Mouse (Mus musculus) layer of hippocampus, adult 11-12 months (tissue): Measurements from ENCODE around the gene Ttll10.

Source experiments
- DNase-seq: peaks from one replicate; pipeline ENCODE4 v3.0.0; 2022; ENCODE audit warnings: low spot score

Gene Ttll10

GRCm38 (mm10) chr4:156059261-156059660, at the start of gene Ttll10:
Gene Ttll10 (minus strand): TSS chr4:156059414.
- no peak for DNase-seq

- DNase-seq, result no peak
Measured at GRCm38 (mm10) chr4:156103342-156103741, 44.1 kb upstream of the Ttll10 start.

GRCm38 (mm10) chr4:156101481-156101903, 42.3 kb upstream of the Ttll10 start:
- no peak for DNase-seq

GRCm38 (mm10) chr4:156100501-156100900, 41.3 kb upstream of the Ttll10 start:
- no peak for DNase-seq

- DNase-seq, result no peak
Measured at GRCm38 (mm10) chr4:156099427-156099826, 40.2 kb upstream of the Ttll10 start.

- no peak for DNase-seq
Measured at GRCm38 (mm10) chr4:156097770-156098366, 38.7 kb upstream of the Ttll10 start.

GRCm38 (mm10) chr4:156096191-156096590, 37.0 kb upstream of the Ttll10 start:
- DNase-seq, result no peak

GRCm38 (mm10) chr4:156093758-156094157, 34.5 kb upstream of the Ttll10 start:
- DNase-seq, result no peak

- DNase-seq, result no peak
Measured at GRCm38 (mm10) chr4:156092765-156093164, 33.6 kb upstream of the Ttll10 start.

GRCm38 (mm10) chr4:156091236-156091635, 32.0 kb upstream of the Ttll10 start:
- no peak for DNase-seq

GRCm38 (mm10) chr4:156087398-156088087, 28.3 kb upstream of the Ttll10 start:
- DNase-seq, result no peak

GRCm38 (mm10) chr4:156085256-156085655, 26.0 kb upstream of the Ttll10 start:
- DNase-seq, result no peak

- no peak for DNase-seq
Measured at GRCm38 (mm10) chr4:156084096-156084879, 25.1 kb upstream of the Ttll10 start.

- DNase-seq, result no peak
Measured at GRCm38 (mm10) chr4:156083348-156083747, 24.1 kb upstream of the Ttll10 start.

GRCm38 (mm10) chr4:156082621-156083234, 23.5 kb upstream of the Ttll10 start:
- DNase-seq, result no peak

- no peak for DNase-seq
Measured at GRCm38 (mm10) chr4:156077499-156078301, 18.5 kb upstream of the Ttll10 start.

GRCm38 (mm10) chr4:156076911-156077382, 17.7 kb upstream of the Ttll10 start:
- DNase-seq, result no peak

GRCm38 (mm10) chr4:156070716-156071115, 11.5 kb upstream of the Ttll10 start:
- DNase-seq, result no peak

- DNase-seq, result no peak
Measured at GRCm38 (mm10) chr4:156070276-156070675, 11.1 kb upstream of the Ttll10 start.

- DNase-seq, result no peak
Measured at GRCm38 (mm10) chr4:156069701-156070100, 10.5 kb upstream of the Ttll10 start.

- DNase-seq, result no peak
Measured at GRCm38 (mm10) chr4:156067256-156067949, 8.2 kb upstream of the Ttll10 start.
